ENCODE assay signal across 20 mouse cellular contexts in the genomic region with DNA sequence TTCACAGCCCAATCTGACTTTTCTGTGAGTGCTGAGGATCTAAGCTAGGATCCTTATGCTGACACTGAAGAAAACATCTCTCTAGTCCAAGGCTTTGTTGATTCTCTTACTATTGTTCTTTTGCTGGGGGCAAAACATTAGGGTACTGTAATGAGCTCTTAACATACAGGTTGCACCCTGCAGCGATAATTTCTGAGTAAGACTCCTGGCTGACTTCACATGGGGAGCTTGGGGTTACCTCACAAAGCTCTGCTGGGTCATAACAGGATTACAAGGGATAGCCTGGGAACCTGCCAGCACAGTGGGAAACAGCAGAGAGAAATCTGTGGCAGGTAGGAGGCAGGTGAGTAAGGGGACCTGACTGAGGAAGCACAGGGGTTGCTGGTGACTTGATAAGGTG. TPM values are rescaled to one million over a fixed set of nuclear protein-coding genes. Genes with fewer than 3 reads are reported as not detected.
DNase-seq lines count a peak whose midpoint lies in the region; ATAC-seq and TF ChIP-seq lines count a peak whose summit lies in the region.
"Had no signal": no experiment of that assay in that cellular context is flagged by ENCODE, and none has a peak within 500 bp of the region (broad histone marks: within the 10 kb centered on the region; RNA-seq: fewer than 3 reads in every experiment).

Gene Cstl1, plus strand, starts transcription at position 301 of the 400 bp plus-strand sequence.

- no peaks in the 10 kb centered on the region for H3K9me3 ChIP-seq in heart, embryonic 10.5 days
- no peaks in the 10 kb centered on the region for H3K9me3 ChIP-seq in heart, embryonic 12.5 days (replicated peaks)
- H3K9me3 ChIP-seq: G1E had no signal

- ATAC-seq in heart, embryonic 12.5 days (ENCODE audit: insufficient number of reproducible peaks, low FRiP score), result no peak
- ATAC-seq: activated CD4-positive, CD25-positive, alpha-beta regulatory T cell, adult 4 months; CD4-positive, CD25-positive, alpha-beta regulatory T cell, adult 4 months; Patski had no signal

- no peaks in the 10 kb centered on the region for H3K4me1 ChIP-seq in heart, embryonic 10.5 days
- H3K4me1 ChIP-seq in heart, embryonic 12.5 days (replicated peaks), result no peaks in the 10 kb centered on the region
- H3K4me1 ChIP-seq in testis, adult 2 months (ENCODE audit: control insufficient read depth, insufficient read depth, low read length), result no peaks in the 10 kb centered on the region

- no peak for TF ChIP-seq CTCF in testis, adult 2 months (IDR thresholded peaks at IDR 0.05; ENCODE audit: control insufficient read depth, insufficient read depth, insufficient replicate concordance, low read depth, low read length)

- no peak within 1 kb of the TSS for H3K9ac ChIP-seq in heart, embryonic 12.5 days

- no peak within 1 kb of the TSS for H3K4me3 ChIP-seq in heart, embryonic 10.5 days
- no peak within 1 kb of the TSS for H3K4me3 ChIP-seq in heart, embryonic 12.5 days
- peak within 1 kb of the TSS; percentile 41 for H3K4me3 ChIP-seq in testis, adult 2 months (ENCODE audit: control insufficient read depth, low read depth, low read length)

- peak; percentile 18 for DNase-seq in cerebellum, adult 9-10 months
- no peak for DNase-seq in cerebellum, postnatal 4 days (ENCODE audit: low spot score in 2 of 2)
- peak; percentile 66 for DNase-seq in heart, embryonic 10.5 days (ENCODE audit: low spot score)
- no peak for DNase-seq in testis, postnatal 14 days (ENCODE audit: low spot score)
- DNase-seq: adrenal gland, adult 2 months; adrenal gland, adult 8-10 months; adrenal gland, postnatal 10 days; adrenal gland, postnatal 25 days; adrenal gland, postnatal 36 days; B cell, adult 2 months; cerebellum, adult 11 months; cerebellum, adult 11-12 months; cerebellum, adult 18-20 months had no signal

- no peaks in the 10 kb centered on the region for H3K36me3 ChIP-seq in heart, embryonic 10.5 days
- H3K36me3 ChIP-seq in heart, embryonic 12.5 days, result no peaks in the 10 kb centered on the region
- no peaks in the 10 kb centered on the region for H3K36me3 ChIP-seq in testis, adult 2 months (ENCODE audit: control insufficient read depth, insufficient read depth, low read length)
- H3K36me3 ChIP-seq: G1E had no signal

- 75% methylated on average over 1 of the region's 1 CpGs for WGBS in heart, embryonic 10.5 days
- WGBS in heart, embryonic 12.5 days, result 80% methylated on average over 1 of the region's 1 CpGs

- no peak within 1 kb of the TSS for H3K4me2 ChIP-seq in heart, embryonic 12.5 days

- no peaks in the 10 kb centered on the region for H3K27me3 ChIP-seq in heart, embryonic 10.5 days (ENCODE audit: insufficient read depth, poor library complexity, severe bottlenecking)
- no peaks in the 10 kb centered on the region for H3K27me3 ChIP-seq in heart, embryonic 12.5 days (replicated peaks)
- H3K27me3 ChIP-seq in testis, adult 2 months (ENCODE audit: control insufficient read depth, insufficient read depth, low read length), result no peaks in the 10 kb centered on the region

- no peak for TF ChIP-seq POLR2A in testis, adult 2 months (IDR thresholded peaks at IDR 0.05; ENCODE audit: control insufficient read depth, low read depth, low read length)

- no peak within 1 kb of the TSS for H3K27ac ChIP-seq in heart, embryonic 10.5 days
- H3K27ac ChIP-seq in heart, embryonic 12.5 days (ENCODE audit: poor library complexity, severe bottlenecking), result no peak within 1 kb of the TSS
- no peak within 1 kb of the TSS for H3K27ac ChIP-seq in testis, adult 2 months (ENCODE audit: control insufficient read depth, insufficient read depth, low read depth, low read length)

RNA-seq across cellular contexts. Expression of gene Cstl1, which starts in this region (rescaled TPM):
- polyA plus RNA-seq in heart, embryonic 10.5 days (2016; fragmentation: Nextera tagmentation; extraction: Ambion mirVana), result not detected in 2 replicates
- not detected in 2 replicates for polyA plus RNA-seq in heart, embryonic 12.5 days (2016; fragmentation: Nextera tagmentation; extraction: Ambion mirVana)
- polyA plus RNA-seq in testis, adult 2 months (2012; rRNA removed), result 128 and 160 TPM in 2 replicates
- polyA plus RNA-seq: activated CD4-positive, CD25-positive, alpha-beta regulatory T cell, adult 4 months; adrenal gland, adult 2 months; brain, embryonic 14.5 days; CD4-positive, CD25-positive, alpha-beta regulatory T cell, adult 4 months; G1E; Patski had no signal

Comparison
In these comparisons a context has a peak if more than half of its experiments do, and no peak if none do; other contexts are left out.
1. RNA of gene Cstl1 (polyA plus RNA-seq): 128 to 160 TPM in testis, adult 2 months; not detected in heart, embryonic 12.5 days and not detected in heart, embryonic 10.5 days; every median in the first group is over 100 times any median in the second.
2. Peak in DNase-seq in heart, embryonic 10.5 days; RNA of the gene not detected or under 1 TPM.